In the genomic region with DNA sequence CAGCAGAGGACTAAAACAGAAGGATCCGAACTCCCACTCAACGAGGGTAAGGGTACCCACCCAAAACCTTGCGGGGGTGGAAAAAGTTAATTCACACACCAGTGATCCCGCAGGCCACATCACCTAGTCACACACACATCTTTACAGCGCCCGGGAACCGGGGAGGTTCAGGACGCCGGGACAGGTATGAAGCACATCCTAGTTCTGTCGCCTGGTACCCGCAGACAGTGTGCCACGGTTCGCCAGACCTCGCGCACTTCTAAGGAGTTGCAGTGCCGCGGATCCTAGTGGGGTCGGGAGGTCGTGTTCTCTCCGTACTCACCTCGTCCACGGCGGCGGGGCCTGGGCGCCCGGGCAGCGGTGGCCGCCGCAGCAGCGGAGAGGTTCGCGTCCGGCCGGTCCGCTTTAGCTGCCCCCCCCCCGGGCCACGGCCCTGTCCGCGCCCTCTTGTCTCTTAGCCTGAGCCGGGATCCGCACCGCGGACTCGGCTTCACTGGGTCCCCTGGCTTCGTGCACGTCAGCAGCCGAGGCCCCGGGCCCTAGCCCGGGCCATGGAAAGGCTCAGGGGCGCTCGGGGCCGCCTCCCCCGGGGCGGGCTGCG, we compare ENCODE assay signal across 8 mouse cellular contexts. TPM values are rescaled to one million over a fixed set of nuclear protein-coding genes. Genes with fewer than 3 reads are reported as not detected.
DNase-seq lines count a peak whose midpoint lies in the region; ATAC-seq and TF ChIP-seq lines count a peak whose summit lies in the region.

No protein-coding gene starts in this region.

- no peak; the same call in 1 of the 2 replicates for ATAC-seq in embryonic facial prominence, embryonic 15.5 days (ENCODE audit: insufficient number of reproducible peaks, low FRiP score, low TSS enrichment, low read depth)
- peak; percentile 4 for ATAC-seq in neural tube, embryonic 15.5 days (ENCODE audit: low FRiP score)

- H3K27ac ChIP-seq in embryonic facial prominence, embryonic 15.5 days (replicated peaks), result peak overlapping the region; percentile 92
- peak overlapping the region; percentile 98 for H3K27ac ChIP-seq in limb, embryonic 10.5 days
- H3K27ac ChIP-seq in neural tube, embryonic 15.5 days (replicated peaks), result peak overlapping the region; percentile 83

- peak overlapping the region; percentile 85 for H3K9ac ChIP-seq in embryonic facial prominence, embryonic 15.5 days
- H3K9ac ChIP-seq in neural tube, embryonic 15.5 days (replicated peaks), result peak overlapping the region; percentile 79

- H3K4me3 ChIP-seq in C2C12 (ENCODE audit: insufficient read depth, poor library complexity, severe bottlenecking), result no peak overlapping the region
- H3K4me3 ChIP-seq in embryonic facial prominence, embryonic 15.5 days (replicated peaks), result peak overlapping the region; percentile 78
- H3K4me3 ChIP-seq in limb, embryonic 10.5 days, result peak overlapping the region; percentile 96
- peak overlapping the region; percentile 79 for H3K4me3 ChIP-seq in neural tube, embryonic 15.5 days (replicated peaks)

- no peaks in the 10 kb centered on the region for H3K9me3 ChIP-seq in embryonic facial prominence, embryonic 15.5 days (replicated peaks)
- H3K9me3 ChIP-seq in limb, embryonic 10.5 days (replicated peaks), result no peaks in the 10 kb centered on the region
- H3K9me3 ChIP-seq in neural tube, embryonic 15.5 days (replicated peaks), result no peaks in the 10 kb centered on the region

- H3K27me3 ChIP-seq in C2C12 (ENCODE audit: control insufficient read depth, insufficient read depth, insufficient read length), result peaks cover 44% of the 10 kb centered on the region
- no peaks in the 10 kb centered on the region for H3K27me3 ChIP-seq in embryonic facial prominence, embryonic 15.5 days
- H3K27me3 ChIP-seq in limb, embryonic 10.5 days (ENCODE audit: low read depth, poor library complexity, severe bottlenecking), result peaks cover 7% of the 10 kb centered on the region
- no peaks in the 10 kb centered on the region for H3K27me3 ChIP-seq in neural tube, embryonic 15.5 days (replicated peaks)

- TF ChIP-seq CTCF in C2C12 (IDR thresholded peaks at IDR 0.05; ENCODE audit: control insufficient read depth, insufficient read depth, insufficient read length), result no peak

- intact Hi-C loops in heart, postnatal 36 days (cut with DNase I), result loop anchor here (2.0 kb wide), 1 partner anchor 24 kb away; no protein-coding TSS in a partner anchor

- WGBS in embryonic facial prominence, embryonic 15.5 days, result under 1% methylated on average over 51 of the region's 55 CpGs
- under 1% methylated on average over 55 of the region's 55 CpGs for WGBS in limb, embryonic 10.5 days
- under 1% methylated on average over 43 of the region's 55 CpGs for WGBS in neural tube, embryonic 15.5 days

- no peaks in the 10 kb centered on the region for H3K36me3 ChIP-seq in C2C12 (ENCODE audit: control insufficient read depth, insufficient read depth)
- H3K36me3 ChIP-seq in embryonic facial prominence, embryonic 15.5 days, result peaks cover 14% of the 10 kb centered on the region
- H3K36me3 ChIP-seq in limb, embryonic 10.5 days, result peaks cover 32% of the 10 kb centered on the region
- H3K36me3 ChIP-seq in neural tube, embryonic 15.5 days, result no peaks in the 10 kb centered on the region

- H3K4me1 ChIP-seq in embryonic facial prominence, embryonic 15.5 days, result peaks cover 77% of the 10 kb centered on the region
- H3K4me1 ChIP-seq in limb, embryonic 10.5 days, result peaks cover 73% of the 10 kb centered on the region
- H3K4me1 ChIP-seq in neural tube, embryonic 15.5 days, result peaks cover 54% of the 10 kb centered on the region

- H3K4me2 ChIP-seq in embryonic facial prominence, embryonic 15.5 days (replicated peaks), result peak overlapping the region; percentile 95
- peak overlapping the region; percentile 94 for H3K4me2 ChIP-seq in neural tube, embryonic 15.5 days

- no peaks in the 10 kb centered on the region for H3K79me3 ChIP-seq in C2C12 (ENCODE audit: low read depth)

- DNase-seq in heart, adult 11 months, result peak; percentile 92
- DNase-seq in heart, postnatal 36 days, result no peak
- peak; percentile 71 for DNase-seq in limb, embryonic 10.5 days (ENCODE audit: low spot score)
- DNase-seq in ovary, postnatal 14 days (ENCODE audit: low spot score), result no peak
- DNase-seq in left cerebral cortex, adult 8-10 months (ENCODE audit: low spot score in 2 of 2), result no peak

- peak overlapping the region; percentile 13 for H3ac ChIP-seq in C2C12 (ENCODE audit: control insufficient read depth, insufficient read length, low read depth)

- no peaks in the 10 kb centered on the region for H3K79me2 ChIP-seq in C2C12 (ENCODE audit: control insufficient read depth, insufficient read depth)

TF ChIP-seq in C2C12, 6 proteins besides CTCF, POLR2A, EP300 and RAD21:
- TF ChIP-seq CEBPB (IDR thresholded peaks at IDR 0.05; ENCODE audit: low read depth) (no peak), USF1 (IDR thresholded peaks at IDR 0.05; ENCODE audit: low read depth) (no peak), MYOG (IDR thresholded peaks at IDR 0.05; ENCODE audit: control insufficient read depth, extremely low read depth, insufficient read length) (no peak), MYOD1 (IDR thresholded peaks at IDR 0.05; ENCODE audit: control insufficient read depth, insufficient read length, low read depth) (no peak), MAX (IDR thresholded peaks at IDR 0.05) (no peak), FOSL1 (IDR thresholded peaks at IDR 0.05; ENCODE audit: insufficient read depth, low read length, poor library complexity, severe bottlenecking) (no peak)

RNA-seq across cellular contexts. Expression of a gene that starts 1.1 kb away (rescaled TPM):
- total RNA-seq in heart, postnatal 36 days (2021), result 10 to 100 TPM; 16.0 to 16.9 TPM
- 0.36 TPM for polyA plus RNA-seq in C2C12 (2012; fragmentation: generic; extraction: Trizol)
- 40.6 and 44.6 TPM in 2 replicates for polyA plus RNA-seq in embryonic facial prominence, embryonic 15.5 days (2015; fragmentation: Nextera tagmentation; extraction: Ambion mirVana)
- 31.7 and 33.6 TPM in 2 replicates for polyA plus RNA-seq in limb, embryonic 10.5 days (2016; fragmentation: Nextera tagmentation; extraction: Ambion mirVana)
- polyA plus RNA-seq in neural tube, embryonic 15.5 days (2015; fragmentation: Nextera tagmentation; extraction: Ambion mirVana), result 10.2 and 12.5 TPM in 2 replicates
- 10 to 100 TPM; 14.5 to 17.6 (median 16.0) TPM for total RNA-seq in left cerebral cortex, adult 8-10 months (2022)

RNA-seq across cellular contexts. Expression of a gene that starts 29.7 kb away (rescaled TPM):
- not detected for total RNA-seq in heart, postnatal 36 days (2021)
- 0.01 TPM for polyA plus RNA-seq in C2C12 (2012; fragmentation: generic; extraction: Trizol)
- polyA plus RNA-seq in embryonic facial prominence, embryonic 15.5 days (2015; fragmentation: Nextera tagmentation; extraction: Ambion mirVana), result 1.9 and 3.4 TPM in 2 replicates
- polyA plus RNA-seq in limb, embryonic 10.5 days (2016; fragmentation: Nextera tagmentation; extraction: Ambion mirVana), result 2.6 and 3.3 TPM in 2 replicates
- 2.5 and 2.9 TPM in 2 replicates for polyA plus RNA-seq in neural tube, embryonic 15.5 days (2015; fragmentation: Nextera tagmentation; extraction: Ambion mirVana)
- 1 to 10 TPM in 1 of 4 experiments, under 1 TPM in 3; 0.32 to 1.0 (median 0.62) TPM for total RNA-seq in left cerebral cortex, adult 8-10 months (2022)

RNA-seq across cellular contexts. Expression of a gene that starts 39.9 kb away (rescaled TPM):
- total RNA-seq in heart, postnatal 36 days (2021), result 10 to 100 TPM; 66.0 to 80.3 TPM
- 0.01 TPM for polyA plus RNA-seq in C2C12 (2012; fragmentation: generic; extraction: Trizol)
- 3.7 and 4.2 TPM in 2 replicates for polyA plus RNA-seq in embryonic facial prominence, embryonic 15.5 days (2015; fragmentation: Nextera tagmentation; extraction: Ambion mirVana)
- polyA plus RNA-seq in limb, embryonic 10.5 days (2016; fragmentation: Nextera tagmentation; extraction: Ambion mirVana), result 3.9 and 4.3 TPM in 2 replicates
- 35.1 and 35.4 TPM in 2 replicates for polyA plus RNA-seq in neural tube, embryonic 15.5 days (2015; fragmentation: Nextera tagmentation; extraction: Ambion mirVana)
- 10 to 100 TPM; 82.5 to 94.5 (median 86.9) TPM for total RNA-seq in left cerebral cortex, adult 8-10 months (2022)

Comparison
In these comparisons a context has a peak if more than half of its experiments do, and no peak if none do; other contexts are left out.
1. DNase-seq: peak in heart, adult 11 months (single experiment) and limb, embryonic 10.5 days (single experiment); none in heart, postnatal 36 days (0 of 2), ovary, postnatal 14 days (single experiment) and left cerebral cortex, adult 8-10 months (0 of 2).
2. Peak in every context shown above with its lines, with median percentiles within 50 percentile points of each other: H3K27ac ChIP-seq.